Mouse (Mus musculus) brain, embryonic 14.5 days (tissue): ENCODE results near the gene Metrnl.

Experiments used
- CTCF ChIP-seq: fragments of 200-500 bp; IDR thresholded peaks from 2 replicates; pipeline ENCODE4 v1.5.1; 2012; ENCODE audit warnings: inconsistent platforms, mild to moderate bottlenecking, moderate library complexity, borderline replicate concordance; ENCODE audit not compliant: insufficient read depth, insufficient read length; ENCODE audit errors: extremely low read depth
- POLR2A ChIP-seq: fragments of 200-500 bp; IDR thresholded peaks from 2 replicates; pipeline ENCODE4 v1.6.1; 2012; ENCODE audit warnings: mild to moderate bottlenecking, inconsistent platforms, borderline replicate concordance; ENCODE audit not compliant: poor library complexity, insufficient read depth, insufficient read length, severe bottlenecking; ENCODE audit errors: extremely low read depth

GRCm38 (mm10) chr11:121686674-121687073 lies 14.7 kb upstream of the Metrnl start:
- TF ChIP-seq CTCF (no peak), POLR2A (no peak)
